Comparison of ENCODE assay signal across 9 mouse cellular contexts in the genomic region with DNA sequence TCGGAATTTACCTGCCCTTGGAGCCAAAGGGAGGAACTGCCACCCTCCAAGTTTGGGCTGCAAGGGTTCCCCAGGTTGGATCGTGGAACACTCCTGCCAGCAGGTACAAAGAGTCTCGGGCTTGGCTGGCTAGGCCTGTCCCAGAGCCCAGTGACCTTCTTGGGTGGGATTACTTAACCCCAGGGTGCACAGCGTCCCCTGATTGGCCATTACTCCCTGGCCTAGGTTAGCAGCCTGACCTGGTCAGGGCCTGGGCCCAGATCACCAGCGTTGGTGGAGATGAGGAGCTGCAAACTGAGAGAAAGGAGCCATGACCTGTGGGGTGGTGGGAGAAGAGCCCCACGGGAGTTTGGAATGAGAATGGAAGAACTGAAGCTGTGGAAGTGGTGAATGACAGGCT. TPM values are rescaled to one million over a fixed set of nuclear protein-coding genes. Genes with fewer than 3 reads are reported as not detected.
DNase-seq lines count a peak whose midpoint lies in the region; ATAC-seq and TF ChIP-seq lines count a peak whose summit lies in the region.
"Had no signal": no experiment of that assay in that cellular context is flagged by ENCODE, and none has a peak within 500 bp of the region (broad histone marks: within the 10 kb centered on the region; RNA-seq: fewer than 3 reads in every experiment).

No protein-coding gene starts in this region.

- H3K9ac ChIP-seq in intestine, embryonic 16.5 days (ENCODE audit: low read depth, low read length): peak overlapping the region; percentile 77
- no peak overlapping the region for H3K9ac ChIP-seq in midbrain, postnatal 0 days (replicated peaks; ENCODE audit: low read length, poor library complexity, severe bottlenecking)

- TF ChIP-seq CTCF in embryonic fibroblast, embryonic 13.5 days (IDR thresholded peaks at IDR 0.05; ENCODE audit: borderline replicate concordance, insufficient read depth, low read length): no peak
- TF ChIP-seq CTCF in midbrain, postnatal 0 days (IDR thresholded peaks at IDR 0.05): no peak

- H3K4me2 ChIP-seq in intestine, embryonic 16.5 days (ENCODE audit: low read depth, low read length): peak overlapping the region; percentile 80
- peak overlapping the region; percentile 92 for H3K4me2 ChIP-seq in midbrain, postnatal 0 days (ENCODE audit: low read depth, low read length, poor library complexity, severe bottlenecking)

- 46% methylated on average over 6 of the region's 6 CpGs for WGBS in intestine, embryonic 16.5 days
- 41% methylated on average over 6 of the region's 6 CpGs for WGBS in midbrain, postnatal 0 days

- no peaks in the 10 kb centered on the region for H3K9me3 ChIP-seq in intestine, embryonic 16.5 days (ENCODE audit: control insufficient read depth, low read length)
- no peaks in the 10 kb centered on the region for H3K9me3 ChIP-seq in midbrain, postnatal 0 days (ENCODE audit: low read length)

- ATAC-seq in intestine, embryonic 16.5 days: peak; percentile 16
- no peak for ATAC-seq in midbrain, postnatal 0 days (ENCODE audit: low FRiP score)

- TF ChIP-seq POLR2A in embryonic fibroblast, embryonic 13.5 days (IDR thresholded peaks at IDR 0.05; ENCODE audit: low read depth, low read length): no peak

- peak; percentile 29 for DNase-seq in kidney, postnatal 10 days
- no peak for DNase-seq in kidney, postnatal 4 days
- no peak for DNase-seq in midbrain, postnatal 0 days (ENCODE audit: low spot score)
- no peak for DNase-seq in frontal cortex, postnatal 10 days (ENCODE audit: low spot score in 2 of 2)
- no peak for DNase-seq in layer of hippocampus, postnatal 14 days (ENCODE audit: low spot score in 2 of 2)
- DNase-seq in layer of hippocampus, postnatal 10 days (ENCODE audit: low spot score in 2 of 2): no peak

- H3K27ac ChIP-seq in embryonic fibroblast, embryonic 13.5 days (ENCODE audit: insufficient read depth, low read length): no peak overlapping the region
- H3K27ac ChIP-seq in intestine, embryonic 16.5 days (ENCODE audit: low read length): peak overlapping the region; percentile 53
- H3K27ac ChIP-seq in midbrain, postnatal 0 days (ENCODE audit: low read depth, low read length): no peak overlapping the region

- H3K4me3 ChIP-seq in embryonic fibroblast, embryonic 13.5 days (ENCODE audit: insufficient read depth, low read length): peak overlapping the region; percentile 5; the same call in 1 of the 2 replicates
- peak overlapping the region; percentile 81 for H3K4me3 ChIP-seq in intestine, embryonic 16.5 days (ENCODE audit: low read length)
- H3K4me3 ChIP-seq in midbrain, postnatal 0 days (ENCODE audit: low read depth, low read length): peak overlapping the region; percentile 51; the same call in 1 of the 2 replicates

- H3K27me3 ChIP-seq in intestine, embryonic 16.5 days (replicated peaks; ENCODE audit: control insufficient read depth, insufficient read depth, low read length): no peaks in the 10 kb centered on the region
- H3K27me3 ChIP-seq in midbrain, postnatal 0 days (ENCODE audit: insufficient read depth, low read length): peaks cover 3% of the 10 kb centered on the region; the same call in 1 of the 2 replicates

- peaks cover 7% of the 10 kb centered on the region for H3K4me1 ChIP-seq in embryonic fibroblast, embryonic 13.5 days (ENCODE audit: control insufficient read depth, insufficient read depth, low read length)
- peaks cover 25% of the 10 kb centered on the region for H3K4me1 ChIP-seq in intestine, embryonic 16.5 days (ENCODE audit: control insufficient read depth, insufficient read depth, low read length)
- H3K4me1 ChIP-seq in midbrain, postnatal 0 days (ENCODE audit: insufficient read depth, low read length): no peaks in the 10 kb centered on the region

- no peaks in the 10 kb centered on the region for H3K36me3 ChIP-seq in intestine, embryonic 16.5 days (ENCODE audit: control insufficient read depth, insufficient read depth, low read length)
- H3K36me3 ChIP-seq in midbrain, postnatal 0 days (ENCODE audit: insufficient read depth, low read length): no peaks in the 10 kb centered on the region

RNA-seq across cellular contexts. Expression of gene Slc12a7, which starts 30.0 kb away (rescaled TPM):
- 26.0 and 31.9 TPM in 2 replicates for polyA plus RNA-seq in embryonic fibroblast, embryonic 13.5 days (2011; ENCODE audit: insufficient read length, low read depth, missing spikeins)
- 28.7 and 31.7 TPM in 2 replicates for polyA plus RNA-seq in intestine, embryonic 16.5 days (2015; fragmentation: Nextera tagmentation; extraction: Ambion mirVana)
- total RNA-seq in midbrain, postnatal 0 days (2014; rRNA removed): 8.9 and 9.3 TPM in 2 replicates
- 4.1 and 4.7 TPM in 2 replicates for polyA plus RNA-seq in midbrain, postnatal 0 days (2015; fragmentation: Nextera tagmentation; extraction: Ambion mirVana)
- 1 to 10 TPM; 6.2 to 6.7 TPM for total RNA-seq in layer of hippocampus, postnatal 14 days (2021)
- total RNA-seq in layer of hippocampus, postnatal 10 days (2021): 10 to 100 TPM in 1 of 2 experiments, 1 to 10 TPM in 1; 9.0 to 10.4 TPM

RNA-seq across cellular contexts. Expression of gene Slc6a19, which starts 58.3 kb away (rescaled TPM):
- polyA plus RNA-seq in embryonic fibroblast, embryonic 13.5 days (2011; ENCODE audit: insufficient read length, low read depth, missing spikeins): not detected in 2 replicates
- 24.9 and 40.5 TPM in 2 replicates for polyA plus RNA-seq in intestine, embryonic 16.5 days (2015; fragmentation: Nextera tagmentation; extraction: Ambion mirVana)
- 0.33 and 0.49 TPM in 2 replicates for total RNA-seq in midbrain, postnatal 0 days (2014; rRNA removed)
- 0.53 and 0.79 TPM in 2 replicates for polyA plus RNA-seq in midbrain, postnatal 0 days (2015; fragmentation: Nextera tagmentation; extraction: Ambion mirVana)
- under 1 TPM in 1 of 2 experiments, not detected in 1; 0.44 TPM for total RNA-seq in layer of hippocampus, postnatal 14 days (2021)
- total RNA-seq in layer of hippocampus, postnatal 10 days (2021): under 1 TPM; 0.14 to 0.16 TPM
- total RNA-seq: gastrocnemius, postnatal 10 days had no signal

Comparison
In these comparisons a context has a peak if more than half of its experiments do, and no peak if none do; other contexts are left out.
1. H3K4me3 ChIP-seq: peak in every context shown above with its lines; median percentile 81 in intestine, embryonic 16.5 days; 51 in midbrain, postnatal 0 days; 5 in embryonic fibroblast, embryonic 13.5 days.